Mouse (Mus musculus) midbrain, embryonic 12.5 days (tissue): ENCODE results near the gene Rab21. TPM values are rescaled to one million over a fixed set of nuclear protein-coding genes. Genes with fewer than 3 reads are reported as not detected.

Experiments
- ATAC-seq: fragments of 200-750 bp; cut with Nextera tagmentation; 2 replicates; pipeline ENCODE4 v1.8.0; 2017; ENCODE audit warnings: low read depth, moderate TSS enrichment, moderate library complexity; ENCODE audit not compliant: low FRiP score
- H3K27ac ChIP-seq: fragments of 300-500 bp; sonication (generic); replicated peaks from 2 replicates; pipeline ENCODE4 v1.5.1; 2016; ENCODE audit warnings: mild to moderate bottlenecking
- H3K27me3 ChIP-seq: fragments of 300-500 bp; sonication (generic); 2 replicates; pipeline ENCODE4 v1.6.1; 2016; ENCODE audit warnings: mild to moderate bottlenecking
- H3K36me3 ChIP-seq: fragments of 300-500 bp; sonication (generic); 2 replicates; pipeline ENCODE4 v1.6.1; 2016
- H3K4me1 ChIP-seq: fragments of 300-500 bp; sonication (generic); 2 replicates; pipeline ENCODE4 v1.6.1; 2016
- H3K4me2 ChIP-seq: fragments of 300-500 bp; sonication (generic); replicated peaks from 2 replicates; pipeline ENCODE4 v1.6.1; 2016; ENCODE audit warnings: mild to moderate bottlenecking, moderate library complexity
- H3K4me3 ChIP-seq: fragments of 300-500 bp; sonication (generic); 2 replicates; pipeline ENCODE4 v1.5.1; 2016; ENCODE audit warnings: mild to moderate bottlenecking
- H3K9ac ChIP-seq: fragments of 300-500 bp; sonication (generic); replicated peaks from 2 replicates; pipeline ENCODE4 v1.6.1; 2016; ENCODE audit warnings: mild to moderate bottlenecking, moderate library complexity
- H3K9me3 ChIP-seq: fragments of 300-500 bp; sonication (generic); 2 replicates; pipeline ENCODE4 v1.6.1; 2016; ENCODE audit warnings: mild to moderate bottlenecking
- WGBS: fragments of 180-500 bp; shearing (Covaris S2); methylation state at CpG from one replicate; pipeline ENCODE4 v1.1.7; 2016; 5-methylcytosine and 5-hydroxymethylcytosine counted together
- polyA plus RNA-seq: library from polyadenylated mRNA; unstranded; fragments of >200 nt; fragmentation: Nextera tagmentation; extraction: Ambion mirVana; gene quantifications from 2 replicates; pipeline ENCODE4 v1.2.1, GENCODE M21; 2016

Rab21 gene
- polyA plus RNA-seq, 1 experiment from 2014 or later: 5.2 TPM

GRCm38 (mm10) chr10:115349029-115349428 lies 33.6 kb upstream of the Rab21 start:
- ATAC-seq: no peak
- Histone ChIP-seq H3K4me2 (no peak overlapping the region), H3K36me3 (peaks cover 13% of the 10 kb centered on the region), H3K27me3 (no peaks in the 10 kb centered on the region), H3K27ac (no peak overlapping the region), H3K4me1 (no peaks in the 10 kb centered on the region; the same call in 1 of the 2 replicates), H3K9me3 (no peaks in the 10 kb centered on the region), H3K9ac (no peak overlapping the region), H3K4me3 (no peak overlapping the region)
- 81% methylated on average over 10 of the region's 10 CpGs for WGBS

GRCm38 (mm10) chr10:115348131-115348530 lies 32.7 kb upstream of the Rab21 start:
- H3K4me3 ChIP-seq: no peak overlapping the region
- no peaks in the 10 kb centered on the region for H3K9me3 ChIP-seq
- H3K27me3 ChIP-seq: no peaks in the 10 kb centered on the region
- H3K9ac ChIP-seq: no peak overlapping the region
- H3K36me3 ChIP-seq: peaks cover 17% of the 10 kb centered on the region
- 83% methylated on average over 6 of the region's 6 CpGs for WGBS
- H3K4me2 ChIP-seq: no peak overlapping the region
- H3K4me1 ChIP-seq: no peaks in the 10 kb centered on the region; the same call in 1 of the 2 replicates
- H3K27ac ChIP-seq: no peak overlapping the region
- no peak for ATAC-seq

GRCm38 (mm10) chr10:115346444-115346843 lies 31.1 kb upstream of the Rab21 start:
- H3K4me3 ChIP-seq: no peak overlapping the region
- H3K27ac ChIP-seq: no peak overlapping the region
- H3K9ac ChIP-seq: no peak overlapping the region
- no peaks in the 10 kb centered on the region for H3K27me3 ChIP-seq
- H3K36me3 ChIP-seq: peaks cover 30% of the 10 kb centered on the region
- H3K9me3 ChIP-seq: no peaks in the 10 kb centered on the region
- no peak overlapping the region for H3K4me2 ChIP-seq
- no peak for ATAC-seq
- H3K4me1 ChIP-seq: no peaks in the 10 kb centered on the region; the same call in 1 of the 2 replicates

GRCm38 (mm10) chr10:115342771-115343425 lies 27.5 kb upstream of the Rab21 start:
- Histone ChIP-seq H3K27ac (no peak overlapping the region), H3K4me2 (no peak overlapping the region), H3K27me3 (no peaks in the 10 kb centered on the region), H3K4me3 (no peak overlapping the region), H3K9ac (no peak overlapping the region), H3K9me3 (no peaks in the 10 kb centered on the region), H3K4me1 (no peaks in the 10 kb centered on the region), H3K36me3 (peaks cover 49% of the 10 kb centered on the region)
- no peak for ATAC-seq
- 78% methylated on average over 4 of the region's 4 CpGs for WGBS

- no peaks in the 10 kb centered on the region for H3K4me1 ChIP-seq
- no peak for ATAC-seq
- no peak overlapping the region for H3K4me3 ChIP-seq
- no peaks in the 10 kb centered on the region for H3K27me3 ChIP-seq
- H3K36me3 ChIP-seq: peaks cover 36% of the 10 kb centered on the region
- H3K27ac ChIP-seq: no peak overlapping the region
- H3K9me3 ChIP-seq: no peaks in the 10 kb centered on the region
- H3K9ac ChIP-seq: no peak overlapping the region
- WGBS: 96% methylated on average over 7 of the region's 7 CpGs
- H3K4me2 ChIP-seq: no peak overlapping the region
Observed at GRCm38 (mm10) chr10:115339820-115340328, 24.5 kb upstream of the Rab21 start.

GRCm38 (mm10) chr10:115336901-115337300 lies 21.5 kb upstream of the Rab21 start:
- H3K9ac ChIP-seq: no peak overlapping the region
- WGBS: 87% methylated on average over 4 of the region's 4 CpGs

GRCm38 (mm10) chr10:115333528-115333927 lies 18.1 kb upstream of the Rab21 start:
- no peak for ATAC-seq
- H3K36me3 ChIP-seq: no peaks in the 10 kb centered on the region
- no peaks in the 10 kb centered on the region for H3K27me3 ChIP-seq
- H3K9me3 ChIP-seq: no peaks in the 10 kb centered on the region
- H3K9ac ChIP-seq: no peak overlapping the region
- no peaks in the 10 kb centered on the region for H3K4me1 ChIP-seq
- no peak overlapping the region for H3K4me3 ChIP-seq
- WGBS: 89% methylated on average over 9 of the region's 9 CpGs
- H3K27ac ChIP-seq: no peak overlapping the region
- H3K4me2 ChIP-seq: no peak overlapping the region

More at GRCm38 (mm10) chr10:115336901-115337300, 21.5 kb upstream of the Rab21 start:
- Histone ChIP-seq H3K27ac (no peak overlapping the region), H3K4me2 (no peak overlapping the region), H3K4me3 (no peak overlapping the region), H3K36me3 (peaks cover 20% of the 10 kb centered on the region), H3K27me3 (no peaks in the 10 kb centered on the region), H3K9me3 (no peaks in the 10 kb centered on the region), H3K4me1 (no peaks in the 10 kb centered on the region)
- ATAC-seq: no peak

GRCm38 (mm10) chr10:115332997-115333396 lies 17.6 kb upstream of the Rab21 start:
- Histone ChIP-seq H3K4me3 (no peak overlapping the region), H3K9ac (no peak overlapping the region), H3K27ac (no peak overlapping the region), H3K4me2 (no peak overlapping the region), H3K4me1 (no peaks in the 10 kb centered on the region), H3K9me3 (no peaks in the 10 kb centered on the region), H3K36me3 (no peaks in the 10 kb centered on the region), H3K27me3 (no peaks in the 10 kb centered on the region)
- WGBS: 89% methylated on average over 4 of the region's 4 CpGs
- ATAC-seq: no peak

GRCm38 (mm10) chr10:115332420-115332952 lies 17.1 kb upstream of the Rab21 start:
- WGBS: 91% methylated on average over 8 of the region's 8 CpGs
- Histone ChIP-seq H3K4me2 (no peak overlapping the region), H3K9ac (no peak overlapping the region), H3K27me3 (no peaks in the 10 kb centered on the region), H3K27ac (no peak overlapping the region), H3K4me3 (no peak overlapping the region), H3K36me3 (no peaks in the 10 kb centered on the region), H3K9me3 (no peaks in the 10 kb centered on the region), H3K4me1 (no peaks in the 10 kb centered on the region)
- no peak for ATAC-seq

- H3K27ac ChIP-seq: no peak overlapping the region
- no peaks in the 10 kb centered on the region for H3K9me3 ChIP-seq
- no peak overlapping the region for H3K9ac ChIP-seq
- no peaks in the 10 kb centered on the region for H3K36me3 ChIP-seq
- H3K27me3 ChIP-seq: no peaks in the 10 kb centered on the region
- WGBS: 91% methylated on average over 3 of the region's 3 CpGs
- no peak overlapping the region for H3K4me2 ChIP-seq
- no peaks in the 10 kb centered on the region for H3K4me1 ChIP-seq
- no peak overlapping the region for H3K4me3 ChIP-seq
- no peak for ATAC-seq
Observed at GRCm38 (mm10) chr10:115329010-115329530, 13.7 kb upstream of the Rab21 start.

GRCm38 (mm10) chr10:115328514-115328913 lies 13.1 kb upstream of the Rab21 start:
- Histone ChIP-seq H3K4me3 (no peak overlapping the region), H3K27ac (no peak overlapping the region), H3K27me3 (no peaks in the 10 kb centered on the region), H3K36me3 (no peaks in the 10 kb centered on the region), H3K4me2 (no peak overlapping the region), H3K4me1 (no peaks in the 10 kb centered on the region), H3K9ac (no peak overlapping the region), H3K9me3 (no peaks in the 10 kb centered on the region)
- WGBS: 86% methylated on average over 6 of the region's 6 CpGs
- ATAC-seq: no peak

GRCm38 (mm10) chr10:115323295-115323694 lies 7.9 kb upstream of the Rab21 start:
- WGBS: 16% methylated on average over 6 of the region's 6 CpGs
- Histone ChIP-seq H3K4me2 (no peak overlapping the region), H3K27ac (no peak overlapping the region), H3K4me3 (no peak overlapping the region), H3K27me3 (no peaks in the 10 kb centered on the region), H3K9ac (no peak overlapping the region), H3K36me3 (no peaks in the 10 kb centered on the region), H3K4me1 (no peaks in the 10 kb centered on the region), H3K9me3 (no peaks in the 10 kb centered on the region)
- ATAC-seq: no peak
